Mouse (Mus musculus): Measurements from ENCODE around the gene Pno1. TPM values are rescaled to one million over a fixed set of nuclear protein-coding genes. Genes with fewer than 3 reads are reported as not detected.

Gene Pno1
- total and polyA plus RNA-seq, 2 experiments from 2014 or later, result 9.7 to 54.3 TPM

DNA sequence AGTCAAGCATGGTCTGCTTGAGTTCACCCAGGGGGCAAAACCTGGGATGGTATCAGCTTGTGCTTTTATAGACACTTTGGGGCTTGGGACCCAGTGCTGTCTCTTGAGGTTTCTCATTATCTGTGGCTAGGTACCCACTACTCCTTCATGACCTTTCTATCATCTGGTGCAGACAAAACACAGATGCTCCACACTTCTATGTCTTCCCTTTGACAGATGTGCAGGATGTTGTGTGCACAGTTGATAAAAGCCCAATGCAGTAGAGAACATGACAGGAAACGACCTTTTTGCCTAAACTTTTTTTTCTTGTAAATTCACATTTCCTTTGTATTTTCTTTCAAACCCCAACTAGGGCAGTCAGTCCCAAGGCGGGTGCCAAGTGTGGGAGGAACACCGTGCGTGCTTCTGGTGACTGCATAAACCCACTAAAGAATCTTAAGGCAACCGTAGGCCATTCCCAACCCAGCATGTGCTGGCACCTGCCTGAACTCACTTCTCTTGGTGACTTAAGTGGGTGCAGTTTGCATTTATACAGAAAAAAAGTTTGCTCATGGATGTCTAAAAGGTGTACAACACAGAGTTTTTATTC is 25.2 kb upstream of the Pno1 start:
- Histone ChIP-seq H3K27me3 (ENCODE audit: control insufficient read depth, insufficient read depth, low read length) (no peaks in the 10 kb centered on the region), H3K27ac (ENCODE audit: low read depth) (peak overlapping the region; percentile 39; the same call in 1 of the 2 replicates), H3K4me3 (ENCODE audit: low read depth, low read length) (no peak overlapping the region), H3K9ac (replicated peaks; ENCODE audit: low read depth, low read length) (no peak overlapping the region), H3K4me1 (ENCODE audit: control insufficient read depth, insufficient read depth) (no peaks in the 10 kb centered on the region), H3K9me3 (replicated peaks; ENCODE audit: control insufficient read depth, low read length) (no peaks in the 10 kb centered on the region), H3K36me3 (replicated peaks; ENCODE audit: control insufficient read depth, insufficient read depth, low read length) (peaks cover 20% of the 10 kb centered on the region; the same call in 1 of the 2 replicates), H3K4me2 (ENCODE audit: low read depth, low read length) (no peak overlapping the region)
- WGBS, result 57% methylated on average over 5 of the region's 5 CpGs
- ATAC-seq (ENCODE audit: insufficient read depth, low read depth) (no peak), DNase-seq (ENCODE audit: low spot score) (no peak)
- TF ChIP-seq EP300 (IDR thresholded peaks at IDR 0.05; ENCODE audit: low read depth), result no peak
- no peak for TF ChIP-seq CTCF (IDR thresholded peaks at IDR 0.05; ENCODE audit: low read depth)

DNA sequence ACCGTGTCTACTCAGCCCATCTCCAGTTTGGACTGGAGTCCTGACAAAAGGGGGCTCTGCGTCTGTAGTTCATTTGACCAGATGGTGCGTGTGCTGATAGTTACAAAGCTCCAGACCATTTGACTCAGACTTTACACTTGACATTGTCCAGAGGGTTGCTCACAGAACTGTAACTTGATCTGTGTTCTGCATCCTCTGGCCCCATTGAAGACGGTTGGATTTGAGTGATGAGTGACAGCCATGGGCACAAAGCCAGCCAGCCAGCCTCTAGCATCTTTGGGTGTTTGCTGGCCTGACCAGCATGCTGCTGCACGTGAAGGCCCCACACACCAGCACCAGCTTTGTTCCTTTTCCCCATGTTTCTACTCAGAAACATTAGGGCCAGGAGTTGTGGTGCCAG is 21.4 kb upstream of the Pno1 start:
- ATAC-seq (ENCODE audit: insufficient read depth, low read depth) (peak; percentile 77), DNase-seq (ENCODE audit: low spot score) (peak; percentile 39)
- Histone ChIP-seq H3K9ac (replicated peaks; ENCODE audit: low read depth, low read length) (no peak overlapping the region), H3K36me3 (replicated peaks; ENCODE audit: control insufficient read depth, insufficient read depth, low read length) (peaks cover 36% of the 10 kb centered on the region), H3K4me1 (ENCODE audit: control insufficient read depth, insufficient read depth) (peaks cover 7% of the 10 kb centered on the region; the same call in 1 of the 2 replicates), H3K9me3 (replicated peaks; ENCODE audit: control insufficient read depth, low read length) (no peaks in the 10 kb centered on the region), H3K4me3 (ENCODE audit: low read depth, low read length) (no peak overlapping the region), H3K27me3 (ENCODE audit: control insufficient read depth, insufficient read depth, low read length) (no peaks in the 10 kb centered on the region), H3K4me2 (ENCODE audit: low read depth, low read length) (peak overlapping the region; percentile 10; the same call in 1 of the 2 replicates), H3K27ac (ENCODE audit: low read depth) (no peak overlapping the region)
- TF ChIP-seq EP300 (IDR thresholded peaks at IDR 0.05; ENCODE audit: low read depth) (no peak), CTCF (IDR thresholded peaks at IDR 0.05; ENCODE audit: low read depth) (no peak)
- 23% methylated on average over 5 of the region's 5 CpGs for WGBS

DNA sequence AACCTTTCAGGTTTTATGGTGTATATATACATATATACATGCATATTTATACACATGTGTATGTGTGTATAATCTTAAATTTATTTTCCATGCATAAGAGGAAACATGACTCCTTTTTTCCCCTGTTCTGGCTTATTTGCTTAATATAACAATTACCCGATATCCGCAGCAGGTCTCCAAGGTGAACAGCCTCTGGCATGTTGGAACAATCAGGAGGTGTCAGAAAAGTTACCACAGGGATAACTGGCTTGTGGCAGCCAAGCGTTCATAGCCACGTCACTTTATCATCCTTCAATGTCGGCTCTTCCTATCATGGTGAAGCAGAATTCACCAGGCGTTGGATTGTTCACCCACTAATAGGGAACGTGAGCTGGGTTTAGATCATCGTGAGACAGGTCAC is 9.8 kb upstream of the Pno1 start:
- Histone ChIP-seq H3K27ac (ENCODE audit: low read depth) (no peak overlapping the region), H3K9ac (replicated peaks; ENCODE audit: low read depth, low read length) (no peak overlapping the region), H3K36me3 (replicated peaks; ENCODE audit: control insufficient read depth, insufficient read depth, low read length) (0 out of 2 replicates have a peak, but pooled peaks cover 20% of the 10 kb centered on the region), H3K4me2 (ENCODE audit: low read depth, low read length) (no peak overlapping the region), H3K4me1 (ENCODE audit: control insufficient read depth, insufficient read depth) (no peaks in the 10 kb centered on the region), H3K9me3 (replicated peaks; ENCODE audit: control insufficient read depth, low read length) (no peaks in the 10 kb centered on the region), H3K27me3 (ENCODE audit: control insufficient read depth, insufficient read depth, low read length) (no peaks in the 10 kb centered on the region), H3K4me3 (ENCODE audit: low read depth, low read length) (no peak overlapping the region)
- no peak for ATAC-seq (ENCODE audit: insufficient read depth, low read depth)
- WGBS, result 89% methylated on average over 8 of the region's 8 CpGs
- DNase-seq (ENCODE audit: low spot score), result no peak
- TF ChIP-seq CTCF (IDR thresholded peaks at IDR 0.05; ENCODE audit: low read depth), result no peak
- TF ChIP-seq EP300 (IDR thresholded peaks at IDR 0.05; ENCODE audit: low read depth), result no peak

DNA sequence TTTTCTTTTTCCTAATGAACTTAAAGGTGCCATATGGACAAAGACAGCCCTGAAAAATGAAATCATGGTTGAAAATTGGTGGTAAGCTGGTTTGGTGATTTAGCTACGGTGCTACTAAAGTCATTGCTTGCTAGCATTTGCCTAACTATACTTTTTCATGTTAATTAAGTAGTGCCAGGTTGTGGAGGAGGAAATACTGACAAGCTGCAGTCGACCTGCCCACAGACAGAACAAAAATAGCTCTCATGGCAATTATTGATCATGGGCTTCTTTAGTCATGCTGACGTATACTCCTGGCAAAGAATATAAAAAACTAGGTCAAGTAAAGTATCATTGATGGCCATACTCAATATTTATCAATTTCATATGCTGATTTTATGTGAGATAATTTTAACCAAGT is 4.1 kb upstream of the Pno1 start:
- 74% methylated on average over 3 of the region's 3 CpGs for WGBS
- no peak for DNase-seq (ENCODE audit: low spot score)

DNA sequence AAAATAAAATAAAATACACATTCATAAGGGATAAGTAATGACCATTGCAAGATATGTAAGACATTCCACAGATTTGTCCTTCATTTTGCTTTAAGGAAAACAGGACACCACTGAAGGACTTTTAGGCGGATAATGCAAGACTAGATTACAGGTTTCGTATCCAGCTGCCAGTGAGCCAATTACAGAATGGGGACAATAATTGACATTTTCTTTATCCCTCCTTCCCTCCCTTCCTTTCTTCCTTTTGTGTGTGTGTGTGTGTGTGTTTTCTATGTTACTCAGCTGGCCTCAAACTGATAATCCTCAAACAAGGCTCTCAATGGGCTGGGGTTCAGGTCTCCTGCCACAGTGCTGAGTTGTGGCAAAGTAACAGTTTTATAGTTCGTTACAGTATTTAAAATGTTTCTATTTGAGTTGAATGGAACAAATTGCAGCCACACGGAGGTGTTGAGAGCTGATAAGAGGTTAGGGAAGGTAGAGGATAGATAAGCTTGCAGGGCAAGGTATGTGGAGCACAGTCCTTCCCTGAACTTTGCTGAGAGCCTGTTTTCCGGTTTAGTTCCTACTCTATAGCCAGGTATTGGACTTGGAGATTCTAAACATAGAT is 1.6 kb upstream of the Pno1 start:
- no peak for DNase-seq (ENCODE audit: low spot score)
- Histone ChIP-seq H3K27me3 (ENCODE audit: control insufficient read depth, insufficient read depth, low read length) (no peaks in the 10 kb centered on the region), H3K4me2 (ENCODE audit: low read depth, low read length) (peak overlapping the region; percentile 84), H3K9ac (replicated peaks; ENCODE audit: low read depth, low read length) (peak overlapping the region; percentile 15; the same call in 1 of the 2 replicates), H3K36me3 (replicated peaks; ENCODE audit: control insufficient read depth, insufficient read depth, low read length) (no peaks in the 10 kb centered on the region), H3K27ac (ENCODE audit: low read depth) (no peak overlapping the region), H3K4me3 (ENCODE audit: low read depth, low read length) (peak overlapping the region; percentile 98; the same call in 1 of the 2 replicates), H3K4me1 (ENCODE audit: control insufficient read depth, insufficient read depth) (peaks cover 19% of the 10 kb centered on the region), H3K9me3 (replicated peaks; ENCODE audit: control insufficient read depth, low read length) (no peaks in the 10 kb centered on the region)
- TF ChIP-seq EP300 (IDR thresholded peaks at IDR 0.05; ENCODE audit: low read depth) (no peak), CTCF (IDR thresholded peaks at IDR 0.05; ENCODE audit: low read depth) (no peak)
- ATAC-seq (ENCODE audit: insufficient read depth, low read depth), result no peak
- 37% methylated on average over 5 of the region's 5 CpGs for whole genome bisulfite sequencing

More for the DNA sequence above, 4.1 kb upstream of the Pno1 start:
- H3K36me3 ChIP-seq (replicated peaks; ENCODE audit: control insufficient read depth, insufficient read depth, low read length), result 0 out of 2 replicates have a peak, but pooled peaks cover 2% of the 10 kb centered on the region
- H3K27ac ChIP-seq (ENCODE audit: low read depth), result no peak overlapping the region
- ATAC-seq (ENCODE audit: insufficient read depth, low read depth), result no peak
- peaks cover 19% of the 10 kb centered on the region for H3K4me1 ChIP-seq (ENCODE audit: control insufficient read depth, insufficient read depth)
- no peaks in the 10 kb centered on the region for H3K27me3 ChIP-seq (ENCODE audit: control insufficient read depth, insufficient read depth, low read length)
- no peak overlapping the region for H3K9ac ChIP-seq (replicated peaks; ENCODE audit: low read depth, low read length)
- no peak overlapping the region for H3K4me2 ChIP-seq (ENCODE audit: low read depth, low read length)
- H3K9me3 ChIP-seq (replicated peaks; ENCODE audit: control insufficient read depth, low read length), result no peaks in the 10 kb centered on the region
- H3K4me3 ChIP-seq (ENCODE audit: low read depth, low read length), result no peak overlapping the region
- no peak for TF ChIP-seq CTCF (IDR thresholded peaks at IDR 0.05; ENCODE audit: low read depth)
- no peak for TF ChIP-seq EP300 (IDR thresholded peaks at IDR 0.05; ENCODE audit: low read depth)

All from heart, postnatal 0 days (tissue).